Comparison of ENCODE assay signal across 8 mouse cellular contexts in the genomic region with DNA sequence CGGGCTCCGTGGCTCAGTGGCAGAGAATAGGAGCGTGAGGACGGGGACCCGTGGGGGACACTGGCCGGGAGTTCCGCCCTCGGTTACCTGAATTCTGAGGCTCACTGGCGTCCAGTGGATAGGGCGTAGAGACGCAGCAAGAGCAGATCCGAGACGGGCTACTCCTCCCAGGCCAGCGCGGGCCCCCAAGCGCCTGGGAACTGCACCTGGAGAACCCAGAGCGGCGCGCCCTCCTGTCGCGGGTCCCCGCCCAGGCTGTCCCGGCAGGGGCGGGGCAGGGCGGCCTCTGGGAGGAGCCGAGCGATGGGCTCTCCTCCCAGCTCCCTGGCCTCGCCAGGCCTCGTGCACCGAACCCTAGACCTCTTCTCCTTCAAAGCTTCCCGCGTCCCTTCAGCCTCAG. TPM values are rescaled to one million over a fixed set of nuclear protein-coding genes. Genes with fewer than 3 reads are reported as not detected.
DNase-seq lines count a peak whose midpoint lies in the region; ATAC-seq lines count a peak whose summit lies in the region.

Paqr5 (minus strand) TSS at position 257 of the 400 bp plus-strand sequence.

- WGBS in large intestine, adult 2 months = under 1% methylated on average over 32 of the region's 32 CpGs
- WGBS in stomach, embryonic 16.5 days = under 1% methylated on average over 31 of the region's 32 CpGs

- no peaks in the 10 kb centered on the region for H3K9me3 ChIP-seq in stomach, embryonic 16.5 days (replicated peaks; ENCODE audit: control insufficient read depth, low read length)

- peak; percentile 44 for DNase-seq in CD4-positive, CD25-positive, alpha-beta regulatory T cell, adult 2 months (ENCODE audit: low read depth, low spot score)
- DNase-seq in embryo, embryonic 9.5 days (ENCODE audit: extremely low spot score) = peak; percentile 54
- DNase-seq in heart, postnatal 14 days = peak; percentile 31 to 34
- DNase-seq in large intestine, adult 2 months (ENCODE audit: low read depth, low spot score) = no peak
- peak; percentile 26 for DNase-seq in mesoderm, embryonic 11.5 days (ENCODE audit: low read depth, low spot score)
- DNase-seq in layer of hippocampus, adult 9-11 months = no peak

- intact Hi-C loops in heart, postnatal 14 days (cut with DNase I) = no loop called here

- H3K4me3 ChIP-seq in stomach, embryonic 16.5 days (replicated peaks; ENCODE audit: low read length) = peak within 1 kb of the TSS; percentile 58

- ATAC-seq in CD4-positive, CD25-positive, alpha-beta regulatory T cell, adult 4 months = no peak
- peak; percentile 95 for ATAC-seq in stomach, embryonic 16.5 days (ENCODE audit: insufficient read depth, low FRiP score)

- no peaks in the 10 kb centered on the region for H3K36me3 ChIP-seq in stomach, embryonic 16.5 days (ENCODE audit: control insufficient read depth, insufficient read depth, low read length)

- H3K4me1 ChIP-seq in stomach, embryonic 16.5 days (ENCODE audit: control insufficient read depth, insufficient read depth, low read length) = peaks cover 13% of the 10 kb centered on the region

- H3K27ac ChIP-seq in stomach, embryonic 16.5 days (ENCODE audit: low read length) = peak within 1 kb of the TSS; percentile 50

- peak within 1 kb of the TSS; percentile 89 for H3K4me2 ChIP-seq in stomach, embryonic 16.5 days (ENCODE audit: low read depth, low read length)

- no peaks in the 10 kb centered on the region for H3K27me3 ChIP-seq in stomach, embryonic 16.5 days (ENCODE audit: control insufficient read depth, insufficient read depth, low read length)

- H3K9ac ChIP-seq in stomach, embryonic 16.5 days (ENCODE audit: low read length) = peak within 1 kb of the TSS; percentile 72

RNA-seq across cellular contexts. Expression of gene Paqr5, which starts in this region (rescaled TPM):
- polyA plus RNA-seq in CD4-positive, CD25-positive, alpha-beta regulatory T cell, adult 4 months (2017; shearing (Covaris generic)) = 1 to 10 TPM in 1 of 2 experiments, under 1 TPM in 1; 0.54 to 1.2 TPM
- total RNA-seq in heart, postnatal 14 days (2021) = not detected
- 7.5 and 28.3 TPM in 2 replicates for polyA plus RNA-seq in large intestine, adult 2 months (2012; rRNA removed)
- polyA plus RNA-seq in stomach, embryonic 16.5 days (2015; fragmentation: Nextera tagmentation; extraction: Ambion mirVana) = 42.2 and 65.3 TPM in 2 replicates

Comparison
In these comparisons a context has a peak if more than half of its experiments do, and no peak if none do; other contexts are left out.
1. Peak in DNase-seq in heart, postnatal 14 days; RNA of the gene not detected or under 1 TPM.
2. DNase-seq: peak in CD4-positive, CD25-positive, alpha-beta regulatory T cell, adult 2 months (single experiment), embryo, embryonic 9.5 days (single experiment) and mesoderm, embryonic 11.5 days (single experiment); none in large intestine, adult 2 months (single experiment) and layer of hippocampus, adult 9-11 months (single experiment).